In the genomic region with DNA sequence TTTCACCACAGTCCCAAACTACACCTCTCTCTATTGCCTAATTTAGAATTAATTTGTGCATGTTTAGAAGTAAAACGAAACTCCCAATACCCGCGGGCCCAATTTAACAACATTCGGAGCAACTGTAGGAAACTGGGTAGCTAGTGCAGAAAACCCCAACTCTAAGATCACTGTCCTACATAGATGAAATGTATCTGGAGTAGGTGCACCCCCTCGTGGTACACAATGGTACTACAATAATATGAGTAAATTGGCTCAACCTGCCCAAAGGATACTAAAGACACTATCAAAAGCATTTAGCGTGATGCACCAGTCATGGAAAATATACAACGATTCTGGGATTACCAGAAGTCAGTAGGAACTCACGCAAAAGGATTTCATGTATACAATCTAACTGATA, we compare ENCODE assay signal across 8 mouse cellular contexts. TPM values are rescaled to one million over a fixed set of nuclear protein-coding genes. Genes with fewer than 3 reads are reported as not detected.
A peak's percentile ranks its signal among the peaks of the same experiment; 100 is the strongest.
DNase-seq lines count a peak whose midpoint lies in the region.

No protein-coding gene starts in this region.

- DNase-seq in gastrocnemius, adult 18-20 months (ENCODE audit: low spot score): peak; percentile 70
- no peak for DNase-seq in gastrocnemius, postnatal 25 days
- peak; percentile 66 for DNase-seq in T-cell, adult 2 months (ENCODE audit: low spot score)
- DNase-seq in embryo, embryonic 10 days (ENCODE audit: low spot score): peak; percentile 86
- DNase-seq in heart, postnatal 14 days: peak; percentile 56 to 73
- DNase-seq in layer of hippocampus, postnatal 25 days (ENCODE audit: extremely low spot score in 1 of 2, low spot score in 1 of 2): peak; percentile 33 to 68
- peak; percentile 85 for DNase-seq in mesoderm, embryonic 11.5 days (ENCODE audit: low read depth, low spot score)
- DNase-seq in skeletal muscle tissue, adult 2 months (ENCODE audit: low read depth, low spot score): peak; percentile 29

- intact Hi-C loops in heart, postnatal 14 days (cut with DNase I): loop anchor here (1.0 to 10.0 kb wide), 3 partner anchors 52 to 649 kb away; partner anchors contain the start of gene Dclk2

RNA-seq across cellular contexts. Expression of gene Cd1d1, which starts 22.7 kb away (rescaled TPM):
- total RNA-seq in gastrocnemius, adult 18-20 months (2021): 1 to 10 TPM; 1.9 to 3.6 TPM
- total RNA-seq in gastrocnemius, postnatal 25 days (2021): 1 to 10 TPM; 4.3 to 9.5 TPM
- 1 to 10 TPM; 8.9 to 9.1 TPM for total RNA-seq in heart, postnatal 14 days (2021)
- total RNA-seq in layer of hippocampus, postnatal 25 days (2021): 1 to 10 TPM; 2.0 to 2.1 TPM

RNA-seq across cellular contexts. Expression of gene Dclk2, which starts 55.9 kb away (rescaled TPM):
- under 1 TPM; 0.21 to 0.66 TPM for total RNA-seq in gastrocnemius, adult 18-20 months (2021)
- under 1 TPM; 0.88 to 0.97 TPM for total RNA-seq in gastrocnemius, postnatal 25 days (2021)
- total RNA-seq in heart, postnatal 14 days (2021): 1 to 10 TPM; 2.6 to 4.2 TPM
- 100 to 1,000 TPM; 108 to 112 TPM for total RNA-seq in layer of hippocampus, postnatal 25 days (2021)

Comparison
In these comparisons a context has a peak if more than half of its experiments do, and no peak if none do; other contexts are left out.
1. RNA of gene Dclk2, which starts 55.9 kb away (total RNA-seq): 108 to 112 TPM in layer of hippocampus, postnatal 25 days; 2.6 to 4.2 TPM in heart, postnatal 14 days, 0.88 to 0.97 TPM in gastrocnemius, postnatal 25 days and 0.21 to 0.66 TPM in gastrocnemius, adult 18-20 months; every median in the first group is over 10 times any median in the second.